Mouse (Mus musculus) liver, embryonic 14 days (tissue): Measurements from ENCODE around the gene Btbd35f14. TPM values are rescaled to one million over a fixed set of nuclear protein-coding genes. Genes with fewer than 3 reads are reported as not detected.

Experiments used
- polyA plus RNA-seq: library from polyadenylated mRNA; depleted of rRNA; stranded (reverse); fragments of >200 nt; gene quantifications from 2 replicates; pipeline ENCODE4 v1.2.3, GENCODE M21; 2012; rRNA removed

Btbd35f14 gene
- not detected in 2 replicates for polyA plus RNA-seq

GRCm38 (mm10) chrX:33702249-33702648 is at the start of gene Btbd35f14:
TSS of gene Btbd35f14 (minus strand) at chrX:33702349.

GRCm38 (mm10) chrX:33656872-33657271 is 45.3 kb downstream of the Btbd35f14 start, which contains the start of gene Btbd35f13:
TSS of gene Btbd35f13 (plus strand) at chrX:33657172.

Other genes with a start within 250 kb of the Btbd35f14 start
- not detected in 2 replicates for gene Btbd35f15, start 125.0 kb downstream of the Btbd35f14 start, polyA plus RNA-seq
- gene Btbd35f13, start 45.2 kb downstream of the Btbd35f14 start, polyA plus RNA-seq = not detected in 2 replicates